Mouse (Mus musculus): ENCODE data around the gene Tas2r125. TPM values are rescaled to one million over a fixed set of nuclear protein-coding genes. Genes with fewer than 3 reads are reported as not detected.
"Not testable (repeated sequence)": the region's sequence is repeated elsewhere in the genome, so short reads cannot be mapped to it uniquely, and the experiment has no call there.

Gene Tas2r125
- not detected in 2 replicates for polyA plus RNA-seq (2012; rRNA removed)

- Histone ChIP-seq H3K4me3 (ENCODE audit: control insufficient read depth, low read depth, low read length) (no peak within 1 kb of the TSS), H3K27ac (ENCODE audit: control insufficient read depth, insufficient read depth, low read depth, low read length) (no peak within 1 kb of the TSS), H3K36me3 (ENCODE audit: control insufficient read depth, insufficient read depth, low read length) (no peaks in the 10 kb centered on the region), H3K27me3 (ENCODE audit: control insufficient read depth, insufficient read depth, low read length) (no peaks in the 10 kb centered on the region), H3K4me1 (ENCODE audit: control insufficient read depth, insufficient read depth, low read length) (no peaks in the 10 kb centered on the region)
- TF ChIP-seq CTCF (IDR thresholded peaks at IDR 0.05; ENCODE audit: control insufficient read depth, insufficient read depth, insufficient replicate concordance, low read depth, low read length) (no peak), POLR2A (IDR thresholded peaks at IDR 0.05; ENCODE audit: control insufficient read depth, low read depth, low read length) (no peak)
Measured at GRCm38 (mm10) chr6:132909351-132909750, at the start of gene Tas2r125. Gene Tas2r125 (plus strand): TSS chr6:132909651.

- Histone ChIP-seq H3K4me1 (ENCODE audit: control insufficient read depth, insufficient read depth, low read length) (no peaks in the 10 kb centered on the region), H3K27me3 (ENCODE audit: control insufficient read depth, insufficient read depth, low read length) (no peaks in the 10 kb centered on the region), H3K36me3 (ENCODE audit: control insufficient read depth, insufficient read depth, low read length) (no peaks in the 10 kb centered on the region), H3K4me3 (ENCODE audit: control insufficient read depth, low read depth, low read length) (no peak within 1 kb of the TSS), H3K27ac (ENCODE audit: control insufficient read depth, insufficient read depth, low read depth, low read length) (no peak within 1 kb of the TSS)
- TF ChIP-seq POLR2A (IDR thresholded peaks at IDR 0.05; ENCODE audit: control insufficient read depth, low read depth, low read length) (no peak), CTCF (IDR thresholded peaks at IDR 0.05; ENCODE audit: control insufficient read depth, insufficient read depth, insufficient replicate concordance, low read depth, low read length) (no peak)
Measured at GRCm38 (mm10) chr6:132867708-132868107, 41.7 kb upstream of the Tas2r125 start, which contains the start of gene Tas2r110. Gene Tas2r110 (plus strand): TSS chr6:132868008.

- no peaks in the 10 kb centered on the region for H3K27me3 ChIP-seq (ENCODE audit: control insufficient read depth, insufficient read depth, low read length)
- no peak for TF ChIP-seq CTCF (IDR thresholded peaks at IDR 0.05; ENCODE audit: control insufficient read depth, insufficient read depth, insufficient replicate concordance, low read depth, low read length)
- no peak for TF ChIP-seq POLR2A (IDR thresholded peaks at IDR 0.05; ENCODE audit: control insufficient read depth, low read depth, low read length)
- no peak within 1 kb of the TSS for H3K4me3 ChIP-seq (ENCODE audit: control insufficient read depth, low read depth, low read length)
- H3K4me1 ChIP-seq (ENCODE audit: control insufficient read depth, insufficient read depth, low read length) = no peaks in the 10 kb centered on the region
- no peak within 1 kb of the TSS for H3K27ac ChIP-seq (ENCODE audit: control insufficient read depth, insufficient read depth, low read depth, low read length)
- H3K36me3 ChIP-seq (ENCODE audit: control insufficient read depth, insufficient read depth, low read length) = no peaks in the 10 kb centered on the region
Measured at GRCm38 (mm10) chr6:132892711-132893110, 16.7 kb upstream of the Tas2r125 start, which contains the start of gene Tas2r113. Gene Tas2r113 (plus strand): TSS chr6:132893011.

- not testable (repeated sequence) for H3K4me1 ChIP-seq (ENCODE audit: control insufficient read depth, insufficient read depth, low read length); H3K27me3 ChIP-seq (ENCODE audit: control insufficient read depth, insufficient read depth, low read length); H3K27ac ChIP-seq (ENCODE audit: control insufficient read depth, insufficient read depth, low read depth, low read length); H3K4me3 ChIP-seq (ENCODE audit: control insufficient read depth, low read depth, low read length); H3K36me3 ChIP-seq (ENCODE audit: control insufficient read depth, insufficient read depth, low read length)
Measured at GRCm38 (mm10) chr6:132941376-132941775, 31.9 kb downstream of the Tas2r125 start.

GRCm38 (mm10) chr6:132950802-132951201 lies 41.4 kb downstream of the Tas2r125 start, which contains the start of gene Tas2r129:
Gene Tas2r129 (plus strand): TSS chr6:132951102.
- H3K4me3 ChIP-seq (ENCODE audit: control insufficient read depth, low read depth, low read length) = no peak within 1 kb of the TSS
- no peaks in the 10 kb centered on the region for H3K27me3 ChIP-seq (ENCODE audit: control insufficient read depth, insufficient read depth, low read length)
- no peaks in the 10 kb centered on the region for H3K36me3 ChIP-seq (ENCODE audit: control insufficient read depth, insufficient read depth, low read length)
- no peaks in the 10 kb centered on the region for H3K4me1 ChIP-seq (ENCODE audit: control insufficient read depth, insufficient read depth, low read length)
- no peak for TF ChIP-seq POLR2A (IDR thresholded peaks at IDR 0.05; ENCODE audit: control insufficient read depth, low read depth, low read length)
- no peak for TF ChIP-seq CTCF (IDR thresholded peaks at IDR 0.05; ENCODE audit: control insufficient read depth, insufficient read depth, insufficient replicate concordance, low read depth, low read length)
- no peak within 1 kb of the TSS for H3K27ac ChIP-seq (ENCODE audit: control insufficient read depth, insufficient read depth, low read depth, low read length)

- no peaks in the 10 kb centered on the region for H3K36me3 ChIP-seq (ENCODE audit: control insufficient read depth, insufficient read depth, low read length)
- no peak within 1 kb of the TSS for H3K27ac ChIP-seq (ENCODE audit: control insufficient read depth, insufficient read depth, low read depth, low read length)
- H3K27me3 ChIP-seq (ENCODE audit: control insufficient read depth, insufficient read depth, low read length) = no peaks in the 10 kb centered on the region
- H3K4me1 ChIP-seq (ENCODE audit: control insufficient read depth, insufficient read depth, low read length) = no peaks in the 10 kb centered on the region
- H3K4me3 ChIP-seq (ENCODE audit: control insufficient read depth, low read depth, low read length) = no peak within 1 kb of the TSS
- TF ChIP-seq CTCF (IDR thresholded peaks at IDR 0.05; ENCODE audit: control insufficient read depth, insufficient read depth, insufficient replicate concordance, low read depth, low read length) = no peak
- no peak for TF ChIP-seq POLR2A (IDR thresholded peaks at IDR 0.05; ENCODE audit: control insufficient read depth, low read depth, low read length)
Measured at GRCm38 (mm10) chr6:132957819-132958218, 48.4 kb downstream of the Tas2r125 start, which contains the start of gene Tas2r131. Gene Tas2r131 (minus strand): TSS chr6:132957919.

Other genes with a start within 250 kb of the Tas2r125 start
- gene Tas2r121, start 208.6 kb upstream of the Tas2r125 start, polyA plus RNA-seq (2012; rRNA removed) = not detected in 2 replicates
- not detected in 2 replicates for gene Tas2r122, start 197.7 kb upstream of the Tas2r125 start, polyA plus RNA-seq (2012; rRNA removed)
- gene Tas2r115, start 171.6 kb upstream of the Tas2r125 start, polyA plus RNA-seq (2012; rRNA removed) = not detected in 2 replicates
- not detected in 2 replicates for gene Tas2r124, start 154.9 kb upstream of the Tas2r125 start, polyA plus RNA-seq (2012; rRNA removed)
- not detected in 2 replicates for gene Tas2r102, start 147.5 kb upstream of the Tas2r125 start, polyA plus RNA-seq (2012; rRNA removed)
- gene Tas2r136, start 131.5 kb upstream of the Tas2r125 start, polyA plus RNA-seq (2012; rRNA removed) = not detected in 2 replicates
- not detected in 2 replicates for gene Tas2r117, start 106.8 kb upstream of the Tas2r125 start, polyA plus RNA-seq (2012; rRNA removed)
- not detected in 2 replicates for gene Tas2r123, start 62.5 kb upstream of the Tas2r125 start, polyA plus RNA-seq (2012; rRNA removed)
- not detected in 2 replicates for gene Tas2r116, start 54.2 kb upstream of the Tas2r125 start, polyA plus RNA-seq (2012; rRNA removed)
- not detected in 2 replicates for gene Tas2r110, start 41.6 kb upstream of the Tas2r125 start, polyA plus RNA-seq (2012; rRNA removed)
- gene Tas2r113, start 16.6 kb upstream of the Tas2r125 start, polyA plus RNA-seq (2012; rRNA removed) = not detected in 2 replicates
- not detected in 2 replicates for gene Tas2r129, start 41.5 kb downstream of the Tas2r125 start, polyA plus RNA-seq (2012; rRNA removed)
- gene Tas2r131, start 48.3 kb downstream of the Tas2r125 start, polyA plus RNA-seq (2012; rRNA removed) = not detected in 2 replicates
- not detected in 2 replicates for gene Tas2r109, start 71.3 kb downstream of the Tas2r125 start, polyA plus RNA-seq (2012; rRNA removed)
- gene Tas2r103, start 127.5 kb downstream of the Tas2r125 start, polyA plus RNA-seq (2012; rRNA removed) = not detected in 2 replicates
- not detected in 2 replicates for gene Tas2r140, start 146.2 kb downstream of the Tas2r125 start, polyA plus RNA-seq (2012; rRNA removed)
- 8.2 and 8.8 TPM in 2 replicates for gene Smim10l1, start 195.3 kb downstream of the Tas2r125 start, polyA plus RNA-seq (2012; rRNA removed)

Measured in testis, adult 2 months (tissue).